Mouse (Mus musculus) limb, embryonic 13.5 days (tissue): ENCODE measurements around the gene Tmem108. TPM values are rescaled to one million over a fixed set of nuclear protein-coding genes. Genes with fewer than 3 reads are reported as not detected.

Experiments
- ATAC-seq: fragments of 200-750 bp; cut with Nextera tagmentation; 2 replicates; pipeline ENCODE4 v1.8.0; 2017; ENCODE audit warnings: low read depth, moderate number of reproducible peaks, moderate TSS enrichment; ENCODE audit not compliant: low FRiP score
- H3K27ac ChIP-seq: fragments of 300-500 bp; sonication (generic); 2 replicates; pipeline ENCODE4 v1.5.1; 2015; ENCODE audit warnings: inconsistent platforms, mild to moderate bottlenecking, moderate library complexity
- H3K27me3 ChIP-seq: fragments of 300-500 bp; sonication (generic); 2 replicates; pipeline ENCODE4 v1.6.1; 2015; ENCODE audit warnings: mild to moderate bottlenecking, inconsistent platforms
- H3K36me3 ChIP-seq: fragments of 300-500 bp; sonication (generic); 2 replicates; pipeline ENCODE4 v1.6.1; 2015; ENCODE audit warnings: inconsistent platforms, mild to moderate bottlenecking, moderate library complexity
- H3K4me1 ChIP-seq: fragments of 300-500 bp; sonication (generic); 2 replicates; pipeline ENCODE4 v1.6.1; 2015; ENCODE audit warnings: inconsistent platforms
- H3K4me2 ChIP-seq: fragments of 300-500 bp; sonication (generic); replicated peaks from 2 replicates; pipeline ENCODE4 v1.6.1; 2015; ENCODE audit warnings: inconsistent platforms, mild to moderate bottlenecking, moderate library complexity
- H3K4me3 ChIP-seq: fragments of 300-500 bp; sonication (generic); 2 replicates; pipeline ENCODE4 v1.5.1; 2015; ENCODE audit warnings: moderate library complexity, mild to moderate bottlenecking, inconsistent platforms
- H3K9ac ChIP-seq: fragments of 300-500 bp; sonication (generic); 2 replicates; pipeline ENCODE4 v1.6.1; 2015; ENCODE audit warnings: mild to moderate bottlenecking, inconsistent platforms
- H3K9me3 ChIP-seq: fragments of 300-500 bp; sonication (generic); 2 replicates; pipeline ENCODE4 v1.6.1; 2016; ENCODE audit warnings: inconsistent platforms
- WGBS: fragments of 180-500 bp; shearing (Covaris S2); methylation state at CpG from one replicate; pipeline ENCODE4 v1.1.7; 2015; 5-methylcytosine and 5-hydroxymethylcytosine counted together
- polyA plus RNA-seq: library from polyadenylated mRNA; unstranded; fragments of >200 nt; fragmentation: Nextera tagmentation; extraction: Ambion mirVana; gene quantifications from 2 replicates; pipeline ENCODE4 v1.2.1, GENCODE M21; 2015

Gene Tmem108
- polyA plus RNA-seq, 1 experiment from 2014 or later: 14.6 TPM

GRCm38 (mm10) chr9:103494346-103495020, 267.2 kb downstream of the Tmem108 start:
- Histone ChIP-seq H3K4me1 (peaks cover 13% of the 10 kb centered on the region), H3K27ac (peak overlapping the region; percentile 55; the same call in 1 of the 2 replicates), H3K36me3 (no peaks in the 10 kb centered on the region), H3K4me3 (no peak overlapping the region), H3K9ac (no peak overlapping the region), H3K4me2 (peak overlapping the region; percentile 31; the same call in 1 of the 2 replicates), H3K9me3 (no peaks in the 10 kb centered on the region), H3K27me3 (peaks cover 7% of the 10 kb centered on the region)
- peak; percentile 82 for ATAC-seq
- 16% methylated on average over 7 of the region's 7 CpGs for WGBS

DNA sequence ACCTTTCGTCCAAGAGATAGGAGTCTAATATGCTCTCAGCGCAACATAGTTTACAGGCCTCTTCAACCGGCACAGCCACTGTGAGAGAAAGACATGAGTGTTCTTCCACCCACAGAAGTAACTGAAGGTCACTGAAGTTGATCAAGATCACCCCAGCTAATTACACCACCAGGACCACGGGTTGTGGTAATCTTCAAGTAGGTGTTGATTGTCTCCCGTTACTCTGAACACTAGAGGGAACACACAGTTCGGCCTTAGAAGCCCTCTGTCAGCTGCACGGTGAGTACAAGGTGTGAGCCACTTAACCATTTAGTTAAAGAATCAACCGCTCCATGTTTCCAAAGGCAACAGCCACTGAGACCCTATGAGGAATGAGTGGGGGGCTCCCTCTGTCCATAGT, 269.7 kb downstream of the Tmem108 start:
- Histone ChIP-seq H3K36me3 (no peaks in the 10 kb centered on the region), H3K27me3 (peaks cover 7% of the 10 kb centered on the region), H3K27ac (no peak overlapping the region), H3K4me3 (no peak overlapping the region), H3K9me3 (no peaks in the 10 kb centered on the region), H3K9ac (no peak overlapping the region), H3K4me1 (peaks cover 16% of the 10 kb centered on the region), H3K4me2 (no peak overlapping the region)
- ATAC-seq: no peak
- 66% methylated on average over 8 of the region's 8 CpGs for WGBS

GRCm38 (mm10) chr9:103490439-103490838, 271.2 kb downstream of the Tmem108 start:
- Histone ChIP-seq H3K4me2 (no peak overlapping the region), H3K9me3 (no peaks in the 10 kb centered on the region), H3K27ac (no peak overlapping the region), H3K27me3 (peaks cover 7% of the 10 kb centered on the region), H3K4me3 (no peak overlapping the region), H3K36me3 (no peaks in the 10 kb centered on the region), H3K9ac (no peak overlapping the region), H3K4me1 (peaks cover 30% of the 10 kb centered on the region)
- peak; percentile 38; the same call in 1 of the 2 replicates for ATAC-seq
- WGBS: 6% methylated on average over 2 of the region's 2 CpGs

GRCm38 (mm10) chr9:103489883-103490282, 271.8 kb downstream of the Tmem108 start:
- H3K9ac ChIP-seq: no peak overlapping the region
- peaks cover 32% of the 10 kb centered on the region for H3K4me1 ChIP-seq
- no peak overlapping the region for H3K4me3 ChIP-seq
- peaks cover 7% of the 10 kb centered on the region for H3K27me3 ChIP-seq
- whole genome bisulfite sequencing: 71% methylated on average over 4 of the region's 4 CpGs
- H3K36me3 ChIP-seq: no peaks in the 10 kb centered on the region
- H3K27ac ChIP-seq: no peak overlapping the region
- ATAC-seq: no peak
- H3K9me3 ChIP-seq: no peaks in the 10 kb centered on the region
- H3K4me2 ChIP-seq: no peak overlapping the region

DNA sequence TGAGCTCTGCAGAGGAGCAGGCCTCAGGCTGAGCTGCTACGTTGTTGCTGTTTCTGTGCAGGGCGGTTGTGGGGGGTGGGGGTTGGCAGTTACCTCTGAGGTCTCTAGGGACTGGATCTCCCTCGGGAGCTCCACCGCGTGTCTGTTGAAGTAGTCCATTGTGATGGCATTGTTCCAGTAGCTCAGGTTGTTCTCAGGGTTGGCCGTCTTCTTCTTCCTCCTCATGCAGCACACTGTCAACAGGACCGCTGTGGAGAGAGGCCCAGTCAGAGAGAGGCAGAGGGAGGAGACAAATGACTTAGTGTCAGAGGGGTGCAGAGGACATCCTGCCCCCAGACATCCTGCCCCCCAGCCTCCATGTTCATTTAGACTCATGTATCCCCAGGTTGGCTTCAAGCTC, 272.5 kb downstream of the Tmem108 start:
- Histone ChIP-seq H3K4me1 (peaks cover 24% of the 10 kb centered on the region), H3K9me3 (no peaks in the 10 kb centered on the region), H3K27me3 (peaks cover 7% of the 10 kb centered on the region), H3K4me3 (no peak overlapping the region), H3K4me2 (no peak overlapping the region), H3K27ac (no peak overlapping the region), H3K9ac (no peak overlapping the region), H3K36me3 (no peaks in the 10 kb centered on the region)
- ATAC-seq: no peak
- WGBS: 71% methylated on average over 7 of the region's 7 CpGs

DNA sequence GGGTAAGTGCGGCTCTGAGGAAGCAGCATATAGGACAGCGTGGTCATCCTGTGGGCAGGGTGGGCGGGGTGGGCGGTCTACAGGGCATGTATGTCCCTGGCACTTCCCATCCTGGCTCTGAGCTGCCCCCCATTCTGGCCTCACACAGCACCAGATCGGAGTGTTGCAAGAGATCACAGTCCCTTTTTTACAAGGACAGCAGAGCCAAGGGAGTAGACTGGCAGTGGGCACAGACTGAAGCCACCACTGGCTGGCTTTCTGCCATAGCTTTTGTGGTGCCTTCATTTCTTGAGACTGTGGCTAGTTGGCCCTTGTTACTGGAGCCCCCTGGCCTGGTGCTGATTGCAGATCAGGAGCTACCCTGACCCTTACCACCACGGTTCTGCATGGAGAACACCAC, 275.4 kb downstream of the Tmem108 start:
- no peak overlapping the region for H3K4me2 ChIP-seq

GRCm38 (mm10) chr9:103485606-103486005, 276.0 kb downstream of the Tmem108 start:
- Histone ChIP-seq H3K27ac (peak overlapping the region; percentile 28; the same call in 1 of the 2 replicates), H3K4me1 (peaks cover 29% of the 10 kb centered on the region), H3K9me3 (no peaks in the 10 kb centered on the region), H3K4me3 (no peak overlapping the region), H3K27me3 (no peaks in the 10 kb centered on the region), H3K9ac (no peak overlapping the region), H3K36me3 (no peaks in the 10 kb centered on the region), H3K4me2 (no peak overlapping the region)
- 14% methylated on average over 8 of the region's 8 CpGs for WGBS
- ATAC-seq: no peak

More for the DNA sequence above, 275.4 kb downstream of the Tmem108 start:
- 77% methylated on average over 6 of the region's 6 CpGs for WGBS
- Histone ChIP-seq H3K9me3 (no peaks in the 10 kb centered on the region), H3K4me1 (peaks cover 23% of the 10 kb centered on the region), H3K36me3 (no peaks in the 10 kb centered on the region), H3K27ac (no peak overlapping the region), H3K4me3 (no peak overlapping the region), H3K9ac (no peak overlapping the region), H3K27me3 (peaks cover 4% of the 10 kb centered on the region; the same call in 1 of the 2 replicates)
- ATAC-seq: no peak

GRCm38 (mm10) chr9:103480603-103481220, 280.9 kb downstream of the Tmem108 start:
- ATAC-seq: 0 out of 2 replicates have a peak, but pooled peaks have one; percentile 36
- 43% methylated on average over 8 of the region's 8 CpGs for WGBS
- no peak overlapping the region for H3K27ac ChIP-seq

GRCm38 (mm10) chr9:103480044-103480576, 281.5 kb downstream of the Tmem108 start, which contains the start of gene Bfsp2:
Bfsp2 (minus strand) TSS chr9:103480420.
- Histone ChIP-seq H3K4me1 (peaks cover 18% of the 10 kb centered on the region), H3K9me3 (no peaks in the 10 kb centered on the region), H3K27me3 (no peaks in the 10 kb centered on the region), H3K36me3 (no peaks in the 10 kb centered on the region), H3K4me2 (no peak within 1 kb of the TSS), H3K9ac (0 out of 2 replicates have a peak within 1 kb of the TSS, but pooled peaks have one; percentile 14), H3K27ac (no peak within 1 kb of the TSS), H3K4me3 (no peak within 1 kb of the TSS)
- no peak for ATAC-seq
- WGBS: 70% methylated on average over 9 of the region's 9 CpGs

More at GRCm38 (mm10) chr9:103480603-103481220, 280.9 kb downstream of the Tmem108 start:
- Histone ChIP-seq H3K4me1 (peaks cover 24% of the 10 kb centered on the region), H3K36me3 (no peaks in the 10 kb centered on the region), H3K4me3 (no peak overlapping the region), H3K4me2 (no peak overlapping the region), H3K27me3 (no peaks in the 10 kb centered on the region), H3K9me3 (no peaks in the 10 kb centered on the region), H3K9ac (no peak overlapping the region)

DNA sequence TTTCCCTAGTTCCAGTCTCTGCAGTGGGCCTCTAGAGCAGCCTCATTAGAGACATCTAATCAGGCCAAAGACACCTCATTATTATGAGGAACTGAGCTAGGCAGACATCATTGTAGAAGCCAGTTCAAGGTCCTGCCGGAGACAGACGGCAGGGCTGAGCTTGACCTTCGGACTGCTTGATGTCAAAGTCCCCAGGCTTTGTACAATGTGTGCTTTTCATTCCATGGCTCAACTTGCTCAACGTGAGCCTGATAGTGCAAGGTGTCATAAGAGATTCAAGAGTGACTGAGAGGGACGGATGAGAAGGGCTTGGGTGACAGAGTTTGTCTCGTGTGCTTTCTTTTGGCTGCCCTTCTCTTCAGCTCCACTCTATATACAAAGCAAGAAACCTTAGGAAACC, 286.2 kb downstream of the Tmem108 start:
- H3K9me3 ChIP-seq: no peaks in the 10 kb centered on the region
- H3K4me2 ChIP-seq: no peak overlapping the region
- H3K27ac ChIP-seq: no peak overlapping the region
- ATAC-seq: no peak
- no peak overlapping the region for H3K4me3 ChIP-seq
- WGBS: 85% methylated on average over 6 of the region's 6 CpGs
- H3K4me1 ChIP-seq: peaks cover 33% of the 10 kb centered on the region
- H3K36me3 ChIP-seq: no peaks in the 10 kb centered on the region
- no peak overlapping the region for H3K9ac ChIP-seq
- H3K27me3 ChIP-seq: no peaks in the 10 kb centered on the region

- H3K27me3 ChIP-seq: no peaks in the 10 kb centered on the region
- H3K4me3 ChIP-seq: no peak overlapping the region
- no peak overlapping the region; the same call in 1 of the 2 replicates for H3K27ac ChIP-seq
- ATAC-seq: no peak; the same call in 1 of the 2 replicates
- H3K4me2 ChIP-seq: peak overlapping the region; percentile 34
- no peaks in the 10 kb centered on the region for H3K9me3 ChIP-seq
- no peaks in the 10 kb centered on the region for H3K36me3 ChIP-seq
- H3K9ac ChIP-seq: no peak overlapping the region
- WGBS: 19% methylated on average over 13 of the region's 13 CpGs
- H3K4me1 ChIP-seq: peaks cover 28% of the 10 kb centered on the region
Observed at GRCm38 (mm10) chr9:103473915-103474688, 287.5 kb downstream of the Tmem108 start.
